Mouse (Mus musculus): ENCODE measurements around the gene Fads6.

Fads6 gene

DNA sequence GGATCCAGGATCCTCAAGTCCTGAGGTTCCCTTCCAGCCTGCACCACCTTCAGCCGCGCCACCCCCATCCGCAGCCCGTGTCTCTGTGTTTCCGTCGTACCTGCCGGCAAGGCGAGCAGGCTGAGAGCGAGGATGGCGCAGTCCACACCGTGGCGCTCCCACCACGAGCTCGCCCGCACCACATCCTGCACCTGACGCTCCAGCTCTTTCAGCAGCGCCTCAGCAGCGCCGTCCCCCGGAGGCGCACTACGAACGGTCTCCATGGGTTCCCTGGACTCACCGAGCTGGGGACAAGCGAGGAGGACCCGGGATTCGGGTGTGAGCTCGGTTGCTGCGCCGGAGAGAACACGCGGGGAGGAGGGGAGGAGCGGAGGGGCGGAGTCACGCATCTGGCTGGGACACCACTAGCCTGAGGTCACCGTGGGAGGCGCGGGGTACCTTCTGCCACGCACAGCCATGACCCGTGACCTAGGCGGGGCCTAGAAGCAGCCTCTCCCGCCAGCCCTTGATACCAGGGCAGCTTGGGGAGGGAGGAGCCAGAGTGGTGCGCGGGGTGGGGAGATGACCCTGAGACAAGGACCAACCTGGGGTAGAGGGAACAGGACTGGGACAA is at the start of gene Fads6:
Gene Fads6 (minus strand): TSS at position 450 of the 613 bp plus-strand sequence.
- DNase-seq (ENCODE audit: low spot score in 2 of 2), result peak; percentile 63 to 82

DNA sequence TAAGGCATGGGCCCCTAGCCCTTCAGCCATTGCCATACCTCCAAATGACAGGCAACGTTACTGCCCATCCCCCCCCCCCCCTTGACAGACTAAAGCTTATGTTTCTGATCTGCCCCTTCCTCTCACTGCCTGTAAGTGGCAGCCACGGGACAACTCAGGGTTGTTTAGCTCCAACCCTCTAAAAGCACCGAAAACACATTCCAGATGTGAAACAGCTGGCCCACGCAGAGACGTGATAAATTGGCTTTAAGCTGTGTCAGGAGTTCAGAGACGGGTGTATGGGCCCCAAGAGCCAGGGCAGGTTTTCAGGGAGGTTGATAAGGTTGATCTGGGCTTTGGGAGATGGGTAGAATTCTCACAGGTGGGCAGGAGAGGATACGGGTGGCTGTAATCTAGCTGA is 48.1 kb upstream of the Fads6 start:
- no peak for DNase-seq (ENCODE audit: low spot score in 2 of 2)

DNA sequence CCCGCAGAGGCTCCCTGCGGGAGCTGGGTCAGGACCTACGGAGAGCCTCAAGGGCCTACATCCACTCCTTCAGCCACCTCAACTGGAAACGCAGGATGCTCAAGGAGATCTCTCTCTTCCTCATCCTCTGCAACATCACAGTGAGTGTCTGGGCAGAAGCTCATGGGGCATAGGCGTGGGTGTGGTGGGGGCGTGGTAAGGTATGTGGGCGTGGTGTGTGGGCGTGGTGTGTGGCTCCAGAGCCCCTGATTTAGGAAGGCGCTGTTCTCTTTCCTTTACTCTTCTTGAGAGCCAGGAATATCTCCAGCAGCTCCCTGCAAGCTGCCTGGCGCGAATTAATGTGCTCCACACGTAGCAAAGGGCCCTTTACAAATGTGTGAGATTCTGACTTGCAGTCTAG is 47.5 kb upstream of the Fads6 start:
- peak in 1 of 2 experiments; percentile 21 for DNase-seq (ENCODE audit: low spot score in 2 of 2)

DNA sequence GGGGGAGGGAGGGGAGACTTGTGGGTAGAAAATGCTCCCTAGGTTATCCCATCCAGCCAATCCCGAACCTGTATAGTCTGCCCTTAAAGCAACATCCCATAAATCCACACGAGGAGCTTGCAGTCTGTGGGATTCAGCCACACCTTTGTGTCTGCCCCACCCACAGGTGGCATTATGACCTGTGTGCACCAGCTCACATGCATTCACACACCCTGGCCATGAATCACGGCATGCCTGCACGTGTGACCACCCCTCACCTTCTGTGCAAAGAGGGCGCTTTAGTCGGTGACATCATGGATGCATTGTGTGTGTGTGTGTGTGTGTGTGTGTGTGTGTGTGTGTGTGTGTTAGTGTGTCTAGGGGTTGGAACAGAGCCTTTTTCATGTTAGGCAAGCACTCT is 44.4 kb upstream of the Fads6 start:
- DNase-seq (ENCODE audit: low spot score in 2 of 2), result no peak

DNA sequence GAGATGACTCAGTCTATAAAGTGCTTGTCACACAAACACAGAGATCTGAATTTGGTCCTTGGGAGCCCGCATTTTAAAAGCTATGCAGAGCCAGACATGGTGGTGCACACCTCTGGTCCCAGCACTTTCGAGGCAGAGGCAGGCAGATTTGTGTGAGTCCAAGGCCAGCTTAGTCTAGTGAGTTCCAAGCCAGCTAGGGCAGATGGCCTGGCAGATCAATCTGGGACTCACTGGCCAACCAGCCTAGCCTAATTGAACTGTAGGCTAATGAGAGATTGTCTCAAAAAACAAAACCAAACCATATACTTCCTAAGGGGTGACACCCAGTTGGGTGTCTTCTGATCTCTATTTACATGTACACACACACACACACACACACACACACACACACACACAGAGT is 43.8 kb upstream of the Fads6 start:
- DNase-seq (ENCODE audit: low spot score in 2 of 2), result no peak

DNA sequence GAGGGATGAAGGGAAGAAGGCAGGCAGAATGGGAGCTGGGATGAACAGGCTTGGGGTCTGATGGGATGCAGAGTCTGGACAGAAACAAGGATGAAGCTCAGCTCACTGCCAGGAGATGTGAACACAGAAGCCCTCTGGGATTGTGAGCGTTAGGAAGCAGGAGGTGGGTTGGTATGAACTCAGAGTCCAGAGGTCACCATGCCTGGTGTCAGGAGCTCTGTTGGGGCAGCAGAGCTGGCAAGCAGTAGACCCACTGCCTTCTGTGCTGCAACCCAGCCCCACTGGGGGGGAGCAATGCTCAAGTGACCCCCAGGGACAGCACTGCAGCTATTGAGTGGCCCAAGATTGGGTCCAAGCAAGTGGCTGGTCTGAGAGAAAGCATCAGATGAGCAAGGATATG is 40.4 kb upstream of the Fads6 start:
- no peak for DNase-seq (ENCODE audit: low spot score in 2 of 2)

DNA sequence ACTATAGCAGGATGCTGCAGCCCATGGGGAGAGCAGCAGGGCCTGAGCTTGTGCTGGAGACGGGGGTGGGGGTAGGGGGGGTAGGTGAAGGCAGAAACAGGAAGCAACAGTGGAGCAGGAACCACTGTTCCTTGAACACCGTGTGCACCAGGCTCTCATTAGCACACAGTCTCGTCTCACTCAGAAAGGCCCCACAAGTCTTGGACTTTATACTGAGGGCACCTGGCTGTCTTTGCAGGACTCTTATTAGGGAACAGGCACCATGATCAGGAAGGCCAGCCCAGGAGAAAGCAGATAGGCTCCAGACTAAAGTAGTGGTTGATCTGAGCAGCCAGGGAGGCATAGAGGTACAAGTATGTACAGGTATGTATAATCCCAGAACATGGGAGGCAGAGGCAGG is 39.9 kb upstream of the Fads6 start:
- DNase-seq (ENCODE audit: low spot score in 2 of 2), result no peak

DNA sequence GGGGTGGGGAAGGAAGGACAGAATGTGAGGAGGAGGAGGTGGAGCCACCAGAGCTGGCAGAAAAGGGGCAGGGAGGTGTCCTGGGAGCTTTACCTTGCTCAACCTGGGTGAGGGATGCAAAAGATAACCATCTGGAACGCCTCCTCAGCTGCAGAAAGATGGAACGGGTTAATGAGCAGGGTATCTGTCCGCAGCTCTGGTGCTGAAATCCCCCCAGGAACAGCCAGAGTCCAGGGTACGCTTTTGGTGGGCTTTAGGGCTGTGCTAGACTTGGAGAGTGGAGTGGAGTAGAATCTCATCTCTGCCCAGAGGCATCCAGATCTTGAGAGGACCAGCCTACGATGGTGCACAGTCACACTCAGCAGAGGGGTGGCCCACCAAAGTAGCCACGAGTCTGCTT is 38.7 kb upstream of the Fads6 start:
- DNase-seq (ENCODE audit: low spot score in 2 of 2), result no peak

DNA sequence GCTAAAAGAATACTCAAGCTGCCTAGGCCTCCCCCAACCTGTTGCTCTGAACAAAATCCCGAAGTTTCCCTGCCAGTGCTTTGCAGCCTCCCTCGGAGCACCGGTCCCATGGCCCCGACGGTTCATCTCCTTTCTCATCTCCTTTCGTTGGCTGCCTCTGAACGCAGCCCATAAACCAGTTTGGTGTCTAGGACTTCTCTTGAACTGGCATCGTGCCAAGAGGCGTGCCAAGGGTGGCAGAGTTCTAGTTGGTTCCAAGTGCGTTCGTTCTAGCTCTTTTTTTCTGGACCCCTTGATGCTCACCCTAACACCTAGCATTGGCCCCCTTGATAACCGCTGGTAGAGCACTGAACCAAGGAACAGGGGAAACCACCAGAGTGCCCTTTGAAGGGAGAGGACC is 37.8 kb upstream of the Fads6 start:
- DNase-seq (ENCODE audit: low spot score in 2 of 2), result no peak

DNA sequence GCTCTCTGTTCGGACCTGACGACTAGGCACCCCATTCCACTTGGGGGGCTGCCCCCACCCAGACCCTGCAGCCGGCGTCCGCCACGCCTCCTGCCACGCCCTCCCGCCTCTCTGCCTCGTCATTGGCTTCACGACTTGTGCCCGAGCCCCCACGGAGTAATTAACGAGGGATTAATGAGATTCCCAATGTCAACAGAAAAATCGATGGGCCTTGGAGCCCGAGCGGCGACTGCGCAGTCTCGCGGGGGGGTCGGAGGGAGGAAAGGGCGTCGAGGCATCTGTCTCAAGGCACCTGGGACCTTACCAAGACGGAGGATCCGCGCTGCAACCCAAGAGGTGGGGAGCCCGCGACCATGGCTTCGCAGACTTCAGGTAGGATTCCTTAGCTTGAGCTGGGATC is 37.1 kb upstream of the Fads6 start, which contains the start of gene Otop3:
Gene Otop3 (plus strand): TSS at position 201 of the 400 bp plus-strand sequence.
- no peak for DNase-seq (ENCODE audit: low spot score in 2 of 2)

DNA sequence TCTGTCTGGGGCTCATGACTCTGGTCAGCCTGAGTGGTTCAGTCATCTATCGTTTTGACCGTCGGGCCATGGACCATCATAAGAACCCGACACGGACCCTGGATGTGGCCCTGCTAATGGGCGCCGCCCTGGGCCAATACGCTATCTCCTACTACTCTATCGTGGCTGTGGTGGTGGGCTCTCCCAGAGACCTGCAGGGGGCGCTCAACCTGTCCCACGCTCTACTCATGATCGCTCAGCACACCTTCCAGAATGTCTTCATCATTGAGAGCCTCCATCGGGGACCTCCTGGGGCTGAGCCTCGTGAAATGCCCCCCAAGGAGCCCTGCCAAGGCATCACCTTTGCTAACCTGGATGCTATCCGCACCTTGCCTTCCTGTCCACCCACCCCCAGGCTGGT is 31.9 kb upstream of the Fads6 start:
- DNase-seq (ENCODE audit: low spot score in 2 of 2), result no peak

DNA sequence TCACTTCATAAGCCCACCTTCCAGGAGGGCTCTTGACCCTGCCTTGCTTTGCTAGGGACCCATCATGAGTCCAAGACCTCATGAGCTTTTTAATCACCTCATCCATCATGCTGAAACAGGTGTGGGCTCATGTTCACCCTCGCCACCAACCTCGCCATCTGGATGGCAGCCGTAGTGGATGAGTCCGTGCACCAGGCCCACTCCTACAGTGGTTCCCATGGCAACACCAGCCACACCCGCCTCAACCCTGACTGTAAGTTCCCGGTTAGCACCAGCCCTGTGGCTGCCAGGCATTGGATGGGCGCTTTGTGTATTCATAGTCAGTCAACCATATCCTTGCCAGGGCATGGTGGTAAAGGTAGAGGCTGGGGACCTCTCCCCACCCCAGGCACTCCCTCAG is 29.3 kb upstream of the Fads6 start:
- DNase-seq (ENCODE audit: low spot score in 2 of 2), result peak in 1 of 2 experiments; percentile 61

DNA sequence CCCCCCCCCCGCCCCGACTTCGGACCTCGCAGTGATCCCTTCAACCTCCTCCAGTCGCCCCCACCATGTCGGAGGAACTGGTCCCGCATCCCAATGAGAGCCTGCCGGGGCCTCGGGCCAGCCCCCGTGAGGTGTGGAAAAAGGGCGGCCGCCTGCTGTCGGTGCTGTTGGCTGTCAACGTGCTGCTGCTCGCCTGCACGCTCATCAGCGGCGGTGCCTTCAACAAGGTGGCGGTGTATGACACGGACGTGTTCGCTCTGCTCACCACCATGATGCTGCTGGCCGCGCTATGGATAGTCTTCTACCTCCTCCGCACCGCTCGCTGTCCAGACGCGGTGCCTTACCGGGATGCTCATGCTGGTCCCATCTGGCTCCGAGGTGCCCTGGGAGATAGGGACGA is 25.9 kb upstream of the Fads6 start:
- DNase-seq (ENCODE audit: low spot score in 2 of 2), result no peak

DNA sequence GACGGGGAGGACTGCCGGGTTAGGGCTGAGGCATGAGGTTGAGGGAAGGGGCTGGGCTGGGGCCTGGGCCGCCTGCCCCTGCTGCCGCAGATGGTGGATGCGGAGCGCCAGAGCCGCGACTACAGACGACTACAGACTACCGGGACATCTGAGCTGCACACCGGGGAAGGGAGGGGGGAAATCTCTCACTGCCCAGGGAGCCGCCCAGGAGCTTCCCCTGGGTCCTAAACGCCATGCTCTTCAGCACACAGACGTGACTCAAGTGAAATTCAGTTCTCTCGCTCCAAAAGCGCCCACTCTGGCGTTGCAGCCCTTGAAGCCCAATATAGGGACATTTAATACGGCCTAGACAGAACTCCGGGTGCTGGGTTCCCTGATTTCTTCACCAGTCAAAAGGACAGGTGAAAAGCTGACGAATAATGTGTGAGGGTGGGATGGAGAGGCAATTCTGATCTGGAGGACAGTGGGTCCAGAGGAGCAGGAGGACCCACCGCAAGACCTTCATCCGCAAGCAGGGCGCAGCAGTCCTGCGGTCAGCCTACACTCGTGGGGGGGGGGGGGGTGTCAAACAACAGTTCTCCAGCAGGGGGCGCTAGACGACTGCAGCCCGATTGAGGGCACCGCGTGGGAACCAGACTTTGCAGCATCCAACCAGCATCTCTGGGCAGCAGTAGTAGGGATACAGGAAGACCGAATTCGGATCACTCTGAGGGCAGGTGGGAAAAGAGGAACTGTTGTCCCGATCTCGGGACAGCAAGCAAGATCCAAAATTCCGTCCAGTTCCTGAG is 24.6 kb upstream of the Fads6 start, which contains the start of gene Ush1g:
Gene Ush1g (minus strand): TSS at position 136 of the 788 bp plus-strand sequence.
- DNase-seq (ENCODE audit: low spot score in 2 of 2), result peak in 1 of 2 experiments; percentile 30

DNA sequence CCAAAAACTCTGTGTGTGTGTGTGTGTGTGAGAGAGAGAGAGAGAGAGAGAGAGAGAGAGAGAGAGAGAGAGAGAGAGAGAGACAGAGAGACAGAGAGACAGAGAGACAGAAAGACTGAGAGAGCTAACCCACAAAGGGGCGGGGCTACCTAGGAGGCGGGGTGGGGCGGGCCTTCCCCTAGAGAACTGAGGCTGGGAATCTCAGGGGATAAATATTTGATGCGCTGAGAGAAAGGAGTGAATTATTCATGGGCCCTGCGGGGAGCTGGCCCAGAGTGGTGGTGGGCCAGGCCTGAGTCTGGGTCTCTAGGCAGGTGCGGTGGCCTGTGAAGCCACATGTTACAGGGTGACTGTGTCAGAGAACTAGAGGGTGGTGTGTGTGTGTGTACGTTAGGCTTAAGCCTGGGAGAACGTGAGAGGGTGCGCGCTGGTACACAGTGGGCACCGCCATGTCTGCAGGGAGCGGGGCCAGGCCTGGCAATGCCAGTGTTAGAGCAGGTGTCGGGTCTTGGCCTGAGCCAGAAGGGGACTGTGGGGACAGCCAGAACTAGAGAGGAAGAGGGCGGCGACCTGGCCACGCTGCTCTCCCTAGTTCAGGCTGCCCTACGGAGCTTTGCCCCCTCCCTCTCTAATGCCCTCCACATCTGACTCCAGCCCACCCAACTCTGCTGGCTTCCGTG is 22.4 kb upstream of the Fads6 start:
- no peak for DNase-seq (ENCODE audit: low spot score in 2 of 2)

DNA sequence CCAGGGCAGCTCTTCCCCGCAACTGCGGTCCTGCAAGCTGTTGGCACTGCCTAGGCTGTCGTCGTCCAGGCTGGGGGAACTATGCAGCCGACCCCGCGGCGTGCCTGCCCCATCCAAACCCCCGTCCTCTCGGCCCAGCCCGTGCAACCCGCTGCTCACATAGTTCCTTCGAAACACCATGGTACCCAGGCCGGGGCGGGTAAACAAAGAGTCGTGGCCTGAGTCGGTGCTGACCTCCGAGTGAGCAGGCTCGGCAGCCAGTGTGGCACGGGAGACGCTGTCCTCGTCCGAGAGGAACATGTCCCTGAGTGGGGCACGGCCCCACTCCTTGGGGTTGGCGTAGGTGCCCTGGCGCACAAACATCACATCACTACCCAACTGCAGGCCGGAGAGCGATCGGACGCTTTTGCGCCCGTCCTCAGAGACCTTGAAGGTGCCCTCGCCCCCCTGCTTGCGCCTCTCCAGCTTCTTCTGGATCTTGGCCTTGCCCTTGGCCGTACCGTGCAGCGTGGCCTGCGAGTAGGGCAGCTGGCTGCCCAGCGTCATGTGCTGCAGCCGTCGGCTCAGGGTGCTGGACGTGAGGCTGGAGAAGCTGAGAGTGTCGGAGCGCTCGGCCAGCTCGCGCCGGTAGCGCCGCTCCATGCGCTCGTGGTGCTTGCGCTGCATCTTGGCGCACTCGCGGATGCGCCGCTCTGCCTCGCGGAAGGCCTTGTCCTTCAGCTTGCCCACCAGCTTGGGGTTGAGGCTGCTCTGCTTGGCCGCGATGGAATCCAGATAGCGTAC is 21.0 kb upstream of the Fads6 start:
- no peak for DNase-seq (ENCODE audit: low spot score in 2 of 2)

DNA sequence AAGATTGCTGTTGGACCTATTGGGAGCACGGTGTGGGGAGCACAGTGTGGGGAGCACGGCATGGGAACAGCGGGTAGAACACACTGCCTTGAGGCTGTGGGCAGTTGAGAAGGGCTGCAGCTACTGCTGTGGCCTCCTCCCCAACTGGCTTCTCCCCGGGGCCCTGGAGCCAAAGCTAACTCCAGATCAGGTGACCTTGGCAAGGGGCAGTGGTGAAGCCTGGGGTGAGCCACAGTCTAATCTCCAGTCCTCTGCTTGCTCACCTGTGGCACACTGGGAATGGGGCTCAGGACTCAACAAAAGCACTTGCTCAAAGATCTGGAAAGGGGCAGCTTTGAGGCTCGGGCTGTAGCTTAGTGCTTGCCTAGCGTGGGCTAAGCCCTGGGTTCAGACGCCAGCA is 19.7 kb upstream of the Fads6 start:
- DNase-seq (ENCODE audit: low spot score in 2 of 2), result no peak

DNA sequence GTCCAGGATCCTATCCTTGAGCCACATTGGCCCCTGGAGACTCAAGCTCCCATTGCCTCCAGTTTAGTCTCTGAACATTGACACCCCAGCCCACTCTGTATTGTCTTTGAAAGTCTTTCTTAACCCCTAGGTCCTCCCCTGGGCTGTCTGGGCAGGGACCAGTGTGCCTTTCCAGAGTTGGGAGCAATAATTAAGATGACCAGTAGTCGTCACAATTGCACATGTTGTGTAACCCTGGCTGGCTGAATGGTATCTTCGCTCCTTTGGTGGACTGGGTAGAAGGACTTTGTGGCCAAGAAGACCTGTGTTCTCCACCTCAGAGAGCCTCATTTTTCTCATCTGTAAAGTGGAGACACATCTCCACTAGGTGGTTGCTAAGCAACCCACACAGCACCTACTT is 16.8 kb upstream of the Fads6 start:
- DNase-seq (ENCODE audit: low spot score in 2 of 2), result no peak

DNA sequence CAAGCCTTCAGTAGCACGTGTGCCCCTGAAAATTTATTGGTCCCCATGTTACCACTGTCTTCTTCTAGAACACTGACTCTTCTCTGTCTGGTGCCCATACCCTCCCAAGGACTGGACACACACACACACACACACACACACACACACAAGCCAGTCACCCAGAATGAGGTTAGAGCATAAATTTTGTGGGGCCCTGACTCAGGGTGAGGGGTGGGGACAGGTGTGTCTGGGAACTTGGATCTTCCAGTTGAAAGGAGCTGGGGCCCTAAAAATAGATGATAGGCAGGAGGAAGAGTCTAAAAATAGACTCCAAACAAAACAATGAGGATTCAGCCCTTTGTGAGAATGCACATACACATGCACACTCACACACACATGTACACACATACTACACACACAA is 11.3 kb upstream of the Fads6 start:
- DNase-seq (ENCODE audit: low spot score in 2 of 2), result no peak

DNA sequence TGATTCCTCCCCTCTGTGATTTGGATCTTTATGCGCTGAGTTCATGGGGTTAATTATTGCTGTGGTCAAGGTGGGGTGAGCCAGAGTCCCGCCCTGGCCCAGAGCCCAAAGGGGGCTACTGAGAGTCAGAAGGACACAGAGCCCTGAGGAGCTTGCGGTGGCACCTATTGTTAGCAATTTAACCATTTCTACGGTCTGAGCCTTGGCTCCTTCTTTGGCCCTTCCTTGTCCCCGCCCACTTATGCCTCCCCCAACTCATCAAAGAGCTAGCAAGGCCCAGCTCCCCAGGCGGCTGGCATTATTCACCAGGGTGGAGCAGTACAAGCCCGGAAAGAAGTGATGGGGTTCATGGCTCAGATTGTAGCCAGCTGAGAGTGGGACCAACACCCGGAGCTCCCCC is 9.4 kb upstream of the Fads6 start, which contains the start of gene Otop2:
Gene Otop2 (plus strand): TSS at position 301 of the 400 bp plus-strand sequence.
- DNase-seq (ENCODE audit: low spot score in 2 of 2), result no peak

DNA sequence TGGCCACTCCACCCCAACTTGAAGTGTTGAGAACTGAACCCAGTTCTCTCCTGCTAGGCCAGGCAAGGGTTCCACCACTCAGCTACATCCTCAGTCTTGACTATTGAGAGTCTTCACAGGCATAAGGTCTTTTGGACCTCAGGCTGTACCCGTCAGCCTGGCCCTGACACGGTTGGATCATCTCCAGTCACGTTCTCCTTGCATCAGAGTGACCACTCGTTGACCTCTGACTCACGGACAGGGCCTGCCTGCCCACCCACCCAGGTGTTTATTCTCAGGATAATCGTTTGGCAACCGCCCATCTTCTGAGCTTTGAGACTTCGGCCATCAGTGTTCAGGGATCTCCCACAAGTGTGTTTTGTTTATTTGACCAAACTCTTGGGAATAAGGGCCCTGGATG is 5.7 kb upstream of the Fads6 start:
- no peak for DNase-seq (ENCODE audit: low spot score in 2 of 2)

DNA sequence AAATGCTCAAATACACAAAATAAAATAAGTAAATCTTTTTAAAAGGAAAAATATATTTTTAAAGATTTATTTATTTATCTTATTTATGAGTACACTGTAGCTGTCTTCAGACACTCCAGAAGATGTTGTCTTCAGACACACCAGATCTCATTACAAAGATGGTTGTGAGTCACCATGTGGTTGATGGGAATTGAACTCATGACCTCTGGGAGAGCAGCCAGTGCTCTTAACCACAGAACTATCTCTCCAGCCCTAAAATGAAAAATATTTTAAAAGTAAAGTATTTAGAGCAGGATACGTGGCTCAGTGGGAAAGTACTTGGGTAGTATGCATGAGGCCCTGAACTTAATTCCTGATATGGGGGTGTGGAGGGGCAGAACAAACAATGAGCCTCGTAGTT is 3.9 kb upstream of the Fads6 start:
- no peak for DNase-seq (ENCODE audit: low spot score in 2 of 2)

Data from left cerebral cortex, adult 9 months (tissue).